Mouse (Mus musculus) kidney, adult 2 months (tissue): ENCODE measurements around the gene Ptges3. TPM values are rescaled to one million over a fixed set of nuclear protein-coding genes. Genes with fewer than 3 reads are reported as not detected.
"Not testable (repeated sequence)": the region's sequence is repeated elsewhere in the genome, so short reads cannot be mapped to it uniquely, and the experiment has no call there.

ENCODE experiments used
- DNase-seq: peaks from one replicate; pipeline ENCODE4 v3.0.0; 2021
- H3K27ac ChIP-seq: fragments of 200-500 bp; 2 replicates; pipeline ENCODE4 v1.5.1; 2012; ENCODE audit warnings: low read depth, low read length, control low read depth, inconsistent platforms; ENCODE audit not compliant: insufficient read depth
- H3K27me3 ChIP-seq: fragments of 200-500 bp; replicated peaks from 2 replicates; pipeline ENCODE4 v1.6.1; 2012; ENCODE audit warnings: mild to moderate bottlenecking, moderate library complexity, low read length, inconsistent platforms; ENCODE audit not compliant: control insufficient read depth, insufficient read depth
- H3K36me3 ChIP-seq: fragments of 200-500 bp; 2 replicates; pipeline ENCODE4 v1.6.1; 2012; ENCODE audit warnings: mild to moderate bottlenecking, moderate library complexity, low read length, inconsistent platforms; ENCODE audit not compliant: control insufficient read depth, insufficient read depth
- H3K4me1 ChIP-seq: fragments of 200-500 bp; 2 replicates; pipeline ENCODE4 v1.6.1; 2011; ENCODE audit warnings: low read length; ENCODE audit not compliant: control insufficient read depth, insufficient read depth
- H3K4me3 ChIP-seq: fragments of 200-500 bp; 2 replicates; pipeline ENCODE4 v1.5.1; 2011; ENCODE audit warnings: mild to moderate bottlenecking, low read depth, low read length, control low read depth; ENCODE audit not compliant: insufficient read depth
- CTCF ChIP-seq: fragments of 200-500 bp; conservative IDR thresholded peaks from 2 replicates; pipeline ENCODE4 v1.5.1; 2011; ENCODE audit warnings: low read depth, mild to moderate bottlenecking, control low read depth, low read length, moderate library complexity, mixed read lengths; ENCODE audit not compliant: insufficient read depth, insufficient read length
- POLR2A ChIP-seq: fragments of 200-500 bp; IDR thresholded peaks from one replicate; pipeline ENCODE4 v1.6.1; 2011; ENCODE audit warnings: low read depth, low read length, control low read depth
- WGBS: fragments of 180-500 bp; shearing (Covaris S2); methylation state at CpG from one replicate; pipeline ENCODE4 v1.1.7; 2018; 5-methylcytosine and 5-hydroxymethylcytosine counted together
- polyA plus RNA-seq: library from polyadenylated mRNA; depleted of rRNA; stranded (reverse); fragments of >200 nt; gene quantifications from 2 replicates; pipeline ENCODE4 v1.2.3, GENCODE M21; 2012

The Ptges3 gene
- polyA plus RNA-seq, 1 experiment: 28.2 TPM

GRCm38 (mm10) chr10:128058184-128058583, 570 bp upstream of the Ptges3 start:
- Histone ChIP-seq H3K27me3 (no peaks in the 10 kb centered on the region), H3K36me3 (no peaks in the 10 kb centered on the region), H3K27ac (peak overlapping the region; percentile 67), H3K4me3 (peak overlapping the region; percentile 66), H3K4me1 (peaks cover 8% of the 10 kb centered on the region; the same call in 1 of the 2 replicates)
- under 1% methylated on average over 18 of the region's 18 CpGs for WGBS
- TF ChIP-seq POLR2A: no peak
- TF ChIP-seq CTCF: no peak
- no peak for DNase-seq

GRCm38 (mm10) chr10:128059207-128059981, 640 bp downstream of the Ptges3 start:
- peak; percentile 53 for DNase-seq
- TF ChIP-seq CTCF (0 out of 2 replicates have a peak, but pooled peaks have one; percentile 5), POLR2A (no peak)
- under 1% methylated on average over 62 of the region's 62 CpGs for WGBS

GRCm38 (mm10) chr10:128061109-128061508, 2.4 kb downstream of the Ptges3 start:
- Histone ChIP-seq H3K4me1 (peaks cover 12% of the 10 kb centered on the region; the same call in 1 of the 2 replicates), H3K36me3 (no peaks in the 10 kb centered on the region), H3K27ac (no peak overlapping the region), H3K4me3 (no peak overlapping the region), H3K27me3 (no peaks in the 10 kb centered on the region)
- no peak for DNase-seq
- WGBS: 77% methylated on average over 5 of the region's 5 CpGs
- TF ChIP-seq CTCF: no peak

More at GRCm38 (mm10) chr10:128059207-128059981, 640 bp downstream of the Ptges3 start:
- Histone ChIP-seq H3K4me3 (peak overlapping the region; percentile 66), H3K27ac (peak overlapping the region; percentile 82), H3K4me1 (peaks cover 12% of the 10 kb centered on the region; the same call in 1 of the 2 replicates), H3K27me3 (no peaks in the 10 kb centered on the region), H3K36me3 (no peaks in the 10 kb centered on the region)

- Histone ChIP-seq H3K27me3 (no peaks in the 10 kb centered on the region), H3K4me1 (peaks cover 12% of the 10 kb centered on the region; the same call in 1 of the 2 replicates), H3K27ac (no peak overlapping the region), H3K36me3 (no peaks in the 10 kb centered on the region), H3K4me3 (no peak overlapping the region)
- DNase-seq: peak; percentile 61
- 68% methylated on average over 6 of the region's 6 CpGs for WGBS
- TF ChIP-seq POLR2A (no peak), CTCF (no peak)
Observed at GRCm38 (mm10) chr10:128062221-128062989, 3.7 kb downstream of the Ptges3 start.

- DNase-seq: no peak
Observed at GRCm38 (mm10) chr10:128066072-128066471, 7.3 kb downstream of the Ptges3 start.

GRCm38 (mm10) chr10:128069201-128069600, 10.4 kb downstream of the Ptges3 start:
- WGBS: 80% methylated on average over 4 of the region's 4 CpGs
- TF ChIP-seq POLR2A: no peak
- TF ChIP-seq CTCF: no peak
- DNase-seq: peak; percentile 29
- H3K27me3 ChIP-seq: no peaks in the 10 kb centered on the region
- no peak overlapping the region for H3K27ac ChIP-seq
- H3K4me1 ChIP-seq: no peaks in the 10 kb centered on the region; the same call in 1 of the 2 replicates
- no peak overlapping the region for H3K4me3 ChIP-seq
- H3K36me3 ChIP-seq: peaks cover 12% of the 10 kb centered on the region

More at GRCm38 (mm10) chr10:128066072-128066471, 7.3 kb downstream of the Ptges3 start:
- Histone ChIP-seq H3K4me1 (peaks cover 5% of the 10 kb centered on the region; the same call in 1 of the 2 replicates), H3K4me3 (no peak overlapping the region), H3K27me3 (no peaks in the 10 kb centered on the region), H3K27ac (no peak overlapping the region), H3K36me3 (peaks cover 3% of the 10 kb centered on the region)
- WGBS: 58% methylated on average over 5 of the region's 5 CpGs
- TF ChIP-seq POLR2A (no peak), CTCF (no peak)

- not testable (repeated sequence) for H3K4me3 ChIP-seq, H3K4me1 ChIP-seq, DNase-seq, H3K27ac ChIP-seq, H3K27me3 ChIP-seq
- peaks cover 14% of the 10 kb centered on the region for H3K36me3 ChIP-seq
- 95% methylated on average over 2 of the region's 2 CpGs for WGBS
Observed at GRCm38 (mm10) chr10:128070432-128070831, 11.7 kb downstream of the Ptges3 start.

- 81% methylated on average over 5 of the region's 5 CpGs for WGBS
- H3K27ac ChIP-seq, H3K4me1 ChIP-seq, DNase-seq, H3K27me3 ChIP-seq, H3K36me3 ChIP-seq, H3K4me3 ChIP-seq: not testable (repeated sequence)
Observed at GRCm38 (mm10) chr10:128078269-128078668, 19.5 kb downstream of the Ptges3 start.
